Mouse (Mus musculus): ENCODE results near the gene Armh3.
A peak's percentile ranks its signal among the peaks of the same experiment; 100 is the strongest.

The Armh3 gene

DNA sequence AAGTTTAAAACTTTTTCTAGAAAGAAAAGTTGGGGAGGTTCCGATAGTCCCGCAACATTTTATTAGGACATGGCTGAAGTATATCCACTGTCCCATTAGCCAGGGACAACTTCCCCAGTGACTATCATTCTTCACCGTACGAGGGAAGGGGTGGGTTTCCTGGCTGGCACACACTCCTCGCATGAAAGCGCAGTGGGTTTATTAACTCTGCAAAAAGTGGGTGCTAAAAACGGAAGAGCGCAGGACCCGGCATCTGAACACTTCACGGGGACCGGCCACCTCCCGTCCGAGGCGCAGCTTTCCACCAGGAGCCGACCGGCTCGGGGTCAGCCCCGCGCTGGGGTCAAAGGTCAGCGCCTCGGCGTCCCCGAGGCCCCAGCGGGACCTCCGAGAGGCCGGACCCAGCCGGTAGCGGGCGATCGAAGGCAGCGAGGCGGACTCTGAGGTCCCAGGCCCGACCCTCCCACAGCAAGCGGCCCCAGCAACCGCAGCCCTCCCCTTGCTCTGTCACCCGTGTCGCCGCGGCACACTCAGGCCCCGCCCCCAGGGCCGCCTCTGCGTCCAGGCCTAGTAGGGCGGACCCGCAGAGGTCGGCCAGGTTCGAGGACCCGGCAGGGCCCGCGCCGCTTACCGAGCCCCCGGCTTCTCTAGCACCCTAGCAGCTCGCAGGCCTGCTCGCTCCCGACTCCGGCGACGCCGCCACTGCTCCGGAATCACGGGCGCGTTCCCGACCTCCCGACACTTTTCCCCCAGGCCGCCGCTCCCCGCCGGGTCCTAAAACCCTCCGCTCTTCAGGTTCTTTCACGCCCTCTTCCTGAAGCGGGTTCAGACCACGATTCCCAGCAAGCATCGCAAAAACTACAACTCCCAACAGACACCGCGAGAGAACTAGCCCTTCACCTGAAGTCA, at the start of gene Armh3:
Armh3 (minus strand) TSS at position 704 of the 909 bp plus-strand sequence.
- DNase-seq = peak; percentile 96

DNA sequence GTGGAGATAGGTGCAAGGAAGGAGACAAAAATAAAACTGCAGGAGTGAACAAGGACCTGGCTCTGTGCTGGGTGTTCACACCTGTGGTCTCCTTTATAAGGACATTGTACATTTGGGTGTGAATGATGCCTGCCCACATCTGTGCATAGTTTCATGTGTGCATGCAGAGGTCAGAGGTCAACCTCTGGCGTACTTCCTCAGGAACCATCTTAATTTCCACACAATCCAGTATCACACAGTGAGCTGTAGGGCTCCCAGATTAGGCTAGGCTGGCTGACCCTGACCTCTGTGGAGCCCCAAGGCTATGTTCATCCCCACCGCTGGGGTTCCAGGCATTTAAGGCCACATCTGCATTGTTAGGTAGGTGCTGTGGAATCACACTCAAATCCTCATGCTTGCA, 49.1 kb upstream of the Armh3 start:
- DNase-seq = no peak

DNA sequence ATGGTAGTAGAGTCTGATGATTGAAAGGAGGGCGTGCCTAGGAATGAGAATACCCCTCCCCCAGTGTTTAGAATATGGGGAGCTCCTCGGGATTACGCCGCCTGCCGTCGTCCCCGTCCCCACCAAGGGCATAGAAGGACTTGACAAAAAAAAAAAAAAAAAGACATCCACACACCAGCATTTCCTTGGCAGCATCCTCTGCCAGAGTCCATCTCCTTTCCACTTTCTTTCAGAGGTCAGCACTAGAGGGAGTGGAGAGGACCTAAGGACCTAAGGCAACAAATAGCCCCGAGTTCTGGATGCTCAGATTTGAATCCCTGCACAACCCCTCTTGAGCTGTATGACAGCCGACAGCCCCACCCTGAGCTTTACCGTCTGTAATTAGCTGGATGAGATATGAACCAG, 48.3 kb upstream of the Armh3 start:
- no peak for DNase-seq

DNA sequence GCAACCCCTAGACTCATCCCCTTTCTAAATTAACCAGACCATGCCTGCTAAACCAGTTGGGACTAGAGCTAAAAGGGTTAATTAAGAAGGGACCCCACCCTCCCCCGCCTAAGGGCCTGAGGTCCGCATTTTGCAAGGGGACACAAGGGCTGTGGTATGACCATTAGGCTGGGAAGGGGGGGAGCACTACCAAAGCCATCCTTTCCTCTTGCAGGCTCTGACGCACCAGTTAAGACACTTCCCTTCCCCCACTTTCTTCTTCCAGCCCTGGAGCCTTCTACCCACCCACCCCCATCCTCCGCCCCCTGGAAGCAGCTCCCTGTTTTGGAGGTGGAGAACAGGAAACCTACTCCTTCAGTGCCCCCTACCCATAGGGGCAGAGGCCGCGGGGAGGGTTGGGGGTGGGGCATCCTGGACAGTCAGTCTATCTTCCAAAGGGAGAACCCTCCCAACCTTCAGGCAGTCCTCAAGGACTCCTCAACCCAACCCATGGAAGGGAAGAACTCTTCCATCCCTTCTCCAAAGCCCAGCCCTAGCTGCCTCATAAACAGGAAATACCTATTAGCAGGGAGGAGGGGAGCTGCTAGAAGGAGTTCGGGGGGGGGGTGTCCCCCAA, 47.5 kb upstream of the Armh3 start:
- DNase-seq = peak; percentile 68

DNA sequence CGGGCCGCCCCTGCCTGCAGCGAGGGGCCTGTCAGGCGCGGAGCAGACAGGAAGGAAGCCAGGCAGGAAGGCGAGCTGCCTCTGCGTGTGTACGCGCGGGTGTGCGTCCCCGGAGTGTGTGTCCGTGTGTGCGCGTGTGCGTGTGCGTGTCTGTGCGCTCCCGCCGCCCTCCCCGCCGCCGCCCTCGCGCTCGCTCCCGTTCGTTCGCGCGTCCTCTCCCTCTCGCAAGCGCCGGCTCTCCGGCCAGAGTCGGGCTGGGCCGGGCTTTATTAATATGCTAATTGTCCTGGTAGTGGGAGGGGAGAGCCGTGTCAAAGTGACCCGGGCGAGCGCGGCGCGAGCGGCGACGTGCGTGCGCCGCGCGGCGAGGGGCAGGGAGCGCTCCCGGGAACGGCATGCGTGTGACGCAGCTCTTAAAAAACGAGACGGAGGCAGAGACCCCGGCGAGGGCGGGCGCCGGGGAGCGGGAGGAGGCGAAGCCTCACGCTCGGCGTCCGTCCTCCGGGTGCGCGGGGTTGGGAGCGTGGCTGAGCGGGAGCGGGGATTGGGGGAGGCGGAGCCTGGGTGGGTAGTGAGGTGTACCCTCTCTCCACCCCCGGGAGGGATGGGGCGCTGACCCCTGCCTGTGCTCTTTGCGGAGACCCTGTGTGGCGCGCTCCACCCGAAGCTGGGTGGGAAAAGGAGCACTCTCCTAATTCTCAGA, 46.9 kb upstream of the Armh3 start, which contains the start of gene Ldb1:
Ldb1 (minus strand) TSS at position 222 of the 703 bp plus-strand sequence.
- DNase-seq = peak; percentile 86

DNA sequence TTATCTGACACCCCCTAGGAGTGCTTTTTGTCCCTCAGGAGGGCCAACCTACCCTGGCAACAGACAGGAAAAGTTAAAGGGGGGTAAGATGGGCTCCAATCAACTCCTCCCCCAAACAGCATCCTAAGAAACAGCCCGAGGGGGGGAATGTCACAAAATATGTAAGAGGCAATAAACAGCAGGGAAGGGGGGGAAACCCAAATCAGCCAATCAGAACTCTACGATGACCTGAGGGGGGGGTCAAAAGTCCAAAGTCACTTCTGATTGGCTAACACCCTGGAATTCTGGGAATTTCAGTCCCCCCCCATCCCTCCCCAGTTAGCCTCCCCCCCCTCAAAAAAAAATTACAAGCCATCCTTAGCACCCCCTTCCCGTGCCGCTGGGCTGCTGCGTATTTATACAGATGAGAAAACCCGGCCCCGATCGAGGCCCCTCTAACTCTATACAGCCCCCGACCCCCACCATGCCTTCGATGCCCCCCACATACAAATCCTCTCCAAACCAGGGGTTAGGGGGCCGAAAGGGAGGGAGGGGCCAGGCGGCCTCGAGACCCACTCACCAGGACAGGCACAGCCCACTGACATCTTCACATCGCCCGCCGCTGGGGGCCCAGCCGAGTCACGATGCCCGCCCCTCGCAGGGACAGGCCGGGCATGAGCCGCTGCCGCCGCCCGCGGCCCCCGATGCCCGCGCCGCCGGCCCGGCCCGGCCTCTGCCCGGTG, 46.1 kb upstream of the Armh3 start, which contains the start of gene Pprc1:
Pprc1 (plus strand) TSS at position 616 of the 722 bp plus-strand sequence.
- DNase-seq = no peak

DNA sequence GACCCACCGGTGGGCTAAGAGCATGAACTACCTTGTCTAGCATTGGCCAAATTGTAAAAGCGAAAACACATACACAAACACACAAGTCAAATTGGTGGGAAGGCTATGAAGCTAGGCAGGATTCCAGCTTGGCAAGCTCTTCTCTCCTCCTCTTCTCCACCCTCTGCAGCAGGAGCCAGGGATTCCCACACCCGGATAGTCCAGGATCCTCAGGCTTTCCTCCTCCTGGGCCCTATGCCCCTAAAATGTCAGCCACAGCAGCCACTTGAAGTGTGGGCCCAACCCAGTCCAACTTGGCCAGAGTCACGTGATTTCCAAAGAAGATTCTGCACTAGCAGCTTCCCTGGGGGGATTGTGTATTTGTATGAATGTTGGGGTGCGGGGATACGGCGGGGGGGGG, 45.1 kb upstream of the Armh3 start:
- no peak for DNase-seq

DNA sequence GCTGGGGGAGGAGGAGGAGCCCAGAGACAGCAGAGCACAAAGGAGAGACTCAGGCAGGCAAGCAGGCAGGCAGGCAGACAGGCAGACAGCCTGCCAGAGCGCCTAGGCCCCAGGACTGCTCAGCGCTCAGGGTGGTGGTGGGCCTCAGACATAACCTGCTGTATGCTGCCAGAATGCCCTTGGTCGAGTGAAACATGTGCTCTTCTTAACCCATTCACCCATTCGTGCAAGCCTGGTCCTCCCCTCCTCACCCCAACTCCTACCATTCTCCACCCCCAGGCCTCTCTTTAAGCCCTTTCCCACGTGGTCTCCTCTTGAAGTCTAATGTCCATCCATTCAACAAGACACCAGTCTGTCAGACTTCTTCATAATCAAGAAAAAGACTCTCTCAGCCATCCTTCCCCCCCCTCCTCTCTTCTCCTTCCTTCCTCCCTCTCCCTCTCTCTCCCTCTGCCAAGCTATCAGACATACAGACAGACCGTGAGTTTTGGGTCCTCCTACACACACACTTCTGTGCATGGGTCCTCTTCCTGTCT, 44.3 kb upstream of the Armh3 start:
- DNase-seq = peak; percentile 80

DNA sequence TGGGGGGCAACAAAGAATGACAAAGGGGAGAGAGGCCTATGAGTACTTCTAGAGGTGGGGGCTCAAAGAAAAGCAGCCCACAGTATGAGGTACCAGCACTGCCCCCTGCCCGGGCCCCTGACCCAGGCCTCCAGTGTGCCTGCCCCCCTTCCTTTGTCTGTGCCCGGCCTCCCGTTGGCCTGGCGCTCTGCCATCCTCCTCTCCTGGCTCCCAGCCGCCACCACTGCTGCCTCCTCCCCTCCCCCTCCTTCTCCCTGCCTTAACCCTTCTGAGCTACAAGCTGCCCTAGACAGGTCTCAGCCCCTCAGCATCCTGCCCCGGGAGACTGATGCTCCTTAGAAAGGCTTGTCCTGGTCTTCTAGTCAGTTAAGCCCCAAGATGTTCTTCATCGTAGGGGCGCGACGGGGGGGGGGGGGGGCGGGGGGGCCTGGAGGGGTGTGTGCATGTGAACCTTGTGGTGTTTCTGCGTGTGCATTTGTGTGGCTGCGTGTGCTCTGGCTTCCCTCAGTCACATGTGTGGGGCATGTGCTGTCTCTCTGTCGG, 43.7 kb upstream of the Armh3 start:
- peak; percentile 81 for DNase-seq

DNA sequence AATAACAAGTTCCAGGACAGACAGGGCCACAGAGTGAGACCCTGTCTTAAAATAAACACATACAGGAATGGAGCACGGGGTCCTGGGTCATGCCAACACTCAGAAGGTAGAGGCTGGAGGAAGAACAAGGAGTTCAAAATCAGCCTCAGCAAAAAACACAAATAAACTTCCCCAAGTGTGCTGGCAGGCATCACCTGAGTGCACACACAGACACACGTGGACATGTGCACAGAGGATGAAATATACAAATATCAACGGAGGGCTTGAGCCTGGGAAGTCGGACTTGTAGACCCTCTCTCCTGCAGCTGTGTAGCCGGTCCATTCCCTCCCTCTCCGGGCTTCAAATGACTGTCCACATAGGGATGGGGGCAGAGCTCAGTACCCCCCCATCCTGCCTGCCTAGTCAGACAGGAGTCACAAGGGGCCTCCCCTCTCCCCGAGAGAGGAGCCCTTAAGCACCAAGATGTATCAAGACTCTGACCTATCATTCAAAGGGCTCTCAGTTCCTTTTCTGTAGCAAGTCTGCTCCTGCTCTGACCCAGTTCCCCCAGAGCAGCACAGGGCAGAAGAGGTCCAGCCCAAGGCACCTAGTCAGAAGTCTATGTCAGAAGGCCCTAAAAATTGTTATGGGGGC, 43.1 kb upstream of the Armh3 start:
- DNase-seq = no peak

DNA sequence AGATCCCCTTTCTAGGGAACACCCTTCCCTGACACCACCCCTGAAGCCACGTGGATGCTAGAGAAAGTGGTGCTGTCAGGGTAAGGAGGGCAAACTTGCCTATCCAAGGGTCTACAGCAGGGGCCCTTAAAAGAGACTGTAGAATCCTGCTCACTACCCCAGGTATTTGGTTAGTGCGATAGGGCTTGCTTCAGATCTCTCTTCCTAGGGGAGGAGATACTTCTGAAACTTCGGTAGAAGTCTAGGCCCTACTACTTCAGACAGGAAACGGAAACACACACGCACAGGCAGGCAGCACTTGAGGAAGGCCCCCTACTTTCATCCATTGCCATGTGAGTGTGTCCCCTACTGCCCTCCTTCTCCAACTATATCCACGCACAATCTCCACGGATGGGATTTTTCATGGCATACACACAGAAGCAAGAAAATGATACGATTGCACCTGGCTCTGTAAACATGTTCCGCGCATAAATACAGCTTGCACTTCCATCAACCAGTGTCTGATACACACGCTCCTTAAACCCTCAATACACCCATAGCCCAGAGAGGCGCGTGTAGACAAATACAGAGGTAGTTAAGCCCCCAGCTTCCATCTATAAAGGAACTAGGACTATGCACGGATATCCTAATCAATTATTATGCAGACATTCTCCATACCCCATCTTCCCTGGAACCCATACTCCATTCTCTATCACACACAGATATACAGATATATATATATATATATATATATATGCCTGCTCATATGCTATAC, 42.0 kb upstream of the Armh3 start:
- no peak for DNase-seq

DNA sequence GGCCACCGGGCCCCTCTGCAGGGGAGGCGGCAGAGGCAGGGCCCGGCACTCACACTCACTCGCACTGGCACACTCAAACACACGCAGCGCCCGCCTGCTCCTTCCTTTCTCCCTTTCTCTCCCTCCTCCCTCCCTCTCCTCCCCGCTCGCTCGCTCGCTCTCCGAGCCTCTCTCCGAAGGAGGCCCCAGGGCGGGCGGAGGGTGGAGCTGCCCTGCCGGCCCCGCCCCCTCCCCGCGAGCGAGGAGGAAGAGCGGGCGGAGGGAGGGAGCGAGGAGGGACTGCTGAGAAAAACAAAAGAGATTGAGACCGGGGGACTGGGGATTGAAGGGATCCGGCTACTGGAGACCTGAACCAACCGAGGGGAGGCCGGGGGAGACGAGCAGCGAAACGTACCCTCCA, 41.2 kb upstream of the Armh3 start:
- DNase-seq = peak; percentile 91

DNA sequence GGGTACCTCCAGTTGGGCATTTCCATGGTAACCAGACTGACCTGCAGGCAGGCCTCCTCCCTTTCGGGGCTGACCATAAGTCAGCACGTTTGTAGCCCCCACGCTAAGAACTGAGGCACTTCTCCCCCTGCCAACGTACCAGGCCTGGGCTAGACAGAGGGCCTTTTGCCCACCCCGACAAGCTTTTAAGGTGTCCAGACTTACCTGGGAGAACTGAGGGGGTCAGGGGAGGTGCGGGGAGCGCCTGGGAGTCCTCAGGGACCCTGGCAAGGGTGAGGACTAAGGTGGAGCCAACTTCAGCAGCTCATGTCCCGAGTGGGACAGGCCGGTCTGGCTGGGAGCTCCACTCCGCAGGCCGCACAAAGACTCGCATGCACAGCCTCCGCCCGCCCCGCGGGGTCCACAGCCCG, 40.6 kb upstream of the Armh3 start:
- no peak for DNase-seq

DNA sequence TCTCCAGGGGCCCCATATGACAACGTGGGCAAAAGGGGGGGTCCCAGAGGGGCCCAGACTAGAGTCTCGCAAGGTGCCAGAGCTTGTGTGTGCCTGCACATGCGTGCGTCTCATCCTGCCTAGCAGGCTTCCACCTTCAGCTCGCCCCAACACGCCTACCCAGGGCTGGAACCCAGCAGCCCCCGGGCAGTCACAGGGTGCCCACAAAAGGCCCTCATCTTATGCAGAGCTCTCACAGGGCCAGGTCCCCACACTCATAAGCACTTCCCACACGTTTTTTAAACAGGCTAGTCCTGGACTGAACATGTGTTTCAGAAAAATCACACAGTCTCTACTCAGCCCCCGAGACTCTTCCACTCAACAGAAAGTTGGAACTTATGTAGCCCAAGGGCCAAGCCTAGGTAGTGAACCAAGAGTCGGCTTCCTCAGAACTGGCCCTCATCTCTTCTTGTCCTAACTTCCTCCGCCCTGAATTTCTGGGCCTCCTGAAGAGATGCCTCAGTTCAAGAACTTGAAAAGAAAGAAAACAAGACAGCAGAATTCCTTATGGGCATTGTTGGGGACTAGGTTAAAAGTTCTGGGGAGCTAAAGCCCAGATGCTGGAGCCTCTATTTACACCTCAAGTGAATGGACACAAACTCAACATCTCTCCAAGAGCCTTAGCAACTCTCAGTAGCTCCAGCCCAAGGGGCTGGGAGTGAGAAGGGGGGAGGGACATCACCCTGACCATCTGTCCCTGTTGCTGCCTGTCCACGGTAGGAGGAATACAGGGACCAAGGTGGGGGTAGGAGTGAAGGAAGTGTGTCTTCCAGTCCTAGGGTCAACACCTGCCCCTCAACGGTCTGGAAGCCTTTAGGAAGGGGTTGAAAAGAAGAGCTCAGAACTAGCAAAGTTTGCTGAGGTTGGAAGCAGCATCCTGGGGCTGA, 39.9 kb upstream of the Armh3 start:
- no peak for DNase-seq

DNA sequence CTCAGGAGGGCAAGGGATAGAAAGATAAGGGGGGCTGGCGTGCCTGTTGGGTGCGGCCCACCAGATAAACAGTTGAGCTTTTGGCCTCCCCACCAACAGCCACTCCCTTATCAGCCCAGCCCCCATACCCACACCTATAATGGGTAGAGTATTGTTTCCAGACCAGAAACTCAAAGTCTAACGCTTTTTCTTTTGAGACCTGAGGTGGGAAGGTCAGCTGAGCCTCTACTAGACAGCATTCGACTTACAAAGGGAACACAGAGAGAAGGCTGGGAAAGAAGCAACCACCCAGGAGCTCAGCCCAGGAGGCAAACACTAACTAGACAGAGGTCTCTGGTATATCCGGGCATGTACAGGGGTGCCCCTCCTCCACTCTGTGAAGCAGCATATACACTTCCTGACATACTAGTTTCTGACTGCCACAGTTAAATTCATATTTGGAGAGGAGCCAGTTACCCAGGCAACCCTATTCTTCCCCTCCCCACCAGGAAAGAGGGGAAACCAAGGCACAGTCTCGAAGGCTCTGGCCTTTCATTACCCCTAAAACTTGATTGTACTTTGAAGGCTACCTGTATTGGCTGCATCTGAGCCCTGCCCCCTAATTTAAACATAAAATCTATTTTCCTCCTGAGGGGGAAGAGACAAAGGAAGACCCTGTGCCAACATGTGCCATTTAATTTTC, 39.1 kb upstream of the Armh3 start:
- no peak for DNase-seq

DNA sequence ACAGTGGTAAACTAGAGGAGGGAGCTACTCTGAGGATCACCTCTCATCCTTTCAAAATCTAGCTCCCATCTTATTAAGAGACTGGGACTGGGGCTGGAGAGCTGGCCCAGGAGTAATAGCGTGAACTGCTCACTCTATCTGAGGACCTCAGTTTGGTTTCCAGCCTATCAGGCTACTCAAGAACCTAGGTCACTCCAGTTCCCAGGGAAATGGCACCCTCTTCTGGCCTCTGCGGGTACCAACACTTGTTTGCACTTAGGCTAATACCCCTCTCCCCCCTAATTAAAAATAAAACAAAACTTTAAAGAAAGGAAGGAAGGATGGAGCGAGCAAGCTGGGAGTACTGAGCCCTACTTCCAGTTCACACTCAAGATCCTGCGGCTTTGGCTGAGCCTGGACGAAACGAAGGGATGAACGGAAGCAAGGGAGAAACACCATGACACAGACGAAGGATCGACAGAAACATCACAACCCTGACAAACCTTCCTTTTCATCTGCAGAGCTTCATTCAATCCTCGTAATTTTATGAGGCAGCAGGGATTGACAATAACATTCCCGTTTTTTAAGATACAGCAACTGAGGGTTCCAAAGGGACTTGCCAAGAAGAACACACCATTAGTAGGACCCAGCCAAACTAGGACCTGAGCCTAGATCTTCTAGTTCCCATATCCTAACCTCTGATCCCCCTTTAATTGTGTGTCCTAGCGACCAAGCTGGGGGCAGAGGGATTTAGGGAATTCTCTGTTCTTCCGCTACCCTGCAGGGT, 38.4 kb upstream of the Armh3 start:
- no peak for DNase-seq

DNA sequence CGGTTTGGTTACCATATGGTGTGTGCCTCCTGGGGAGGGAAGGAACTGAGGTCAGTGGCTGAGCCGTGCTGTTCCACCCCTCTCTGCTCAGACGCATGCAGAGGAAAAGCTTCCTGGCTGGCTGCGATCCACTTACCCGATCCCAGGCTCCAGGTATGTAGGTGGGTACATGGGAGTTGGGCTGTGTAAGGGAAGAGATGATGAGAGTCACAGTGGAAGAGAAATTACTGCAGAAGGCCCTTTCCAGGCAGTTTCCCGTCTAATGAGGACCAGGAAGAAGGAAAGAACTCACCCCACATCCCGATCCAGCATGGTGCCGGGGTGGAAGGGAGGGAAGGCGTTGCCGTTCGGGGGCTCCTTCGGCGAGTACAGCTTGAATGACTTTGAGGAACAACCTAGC, 37.7 kb upstream of the Armh3 start:
- no peak for DNase-seq

DNA sequence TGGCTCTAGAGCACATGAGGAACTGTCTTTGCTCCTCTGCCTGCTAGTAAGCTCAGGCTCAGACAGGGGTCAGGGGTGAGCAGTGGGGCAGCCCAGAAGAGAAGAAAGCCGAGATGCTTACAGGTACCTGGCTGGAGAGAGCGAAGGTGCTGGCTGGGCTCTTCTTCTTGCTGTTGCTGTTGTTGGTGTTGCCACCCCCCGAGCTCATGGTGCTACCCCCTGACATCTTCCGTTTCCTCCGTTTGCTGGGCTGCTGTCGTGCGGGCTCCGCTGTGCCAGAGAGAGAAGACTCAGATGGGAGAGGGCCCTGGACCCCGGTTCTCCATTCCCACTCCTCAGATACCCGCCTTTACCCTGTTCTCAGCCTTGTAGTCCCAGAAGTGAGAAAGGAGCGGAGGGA, 35.6 kb upstream of the Armh3 start:
- DNase-seq = no peak
